Mouse (Mus musculus) MEL (cell line): Measurements from ENCODE around the gene Trim30a. TPM values are rescaled to one million over a fixed set of nuclear protein-coding genes. Genes with fewer than 3 reads are reported as not detected.

Source experiments
- DNase-seq: peaks from one replicate; pipeline ENCODE4 v3.0.0; 2011; ENCODE audit warnings: low read depth, low spot score
- H3K27ac ChIP-seq: 2 replicates; pipeline ENCODE4 v1.5.1; 2012; ENCODE audit warnings: low read depth, mild to moderate bottlenecking, control low read depth, low read length, moderate library complexity; ENCODE audit not compliant: control insufficient read depth
- H3K27me3 ChIP-seq, 2 experiments: fragments of 150-350 bp in 1 of 2; sonication (generic) in 1 of 2; 2 replicates each; pipeline ENCODE4 v1.6.1; 2012; ENCODE audit warnings: low read length in 2 of 2, mild to moderate bottlenecking in 2 of 2, improper control_type of control experiment in 1 of 2, moderate library complexity in 1 of 2; ENCODE audit not compliant: insufficient read depth in 2 of 2, control insufficient read depth in 1 of 2
- H3K36me3 ChIP-seq, 2 experiments: 2 replicates each; pipeline ENCODE4 v1.6.1; 2012 to 2014; ENCODE audit warnings: low read length in 2 of 2, improper control_type of control experiment in 1 of 2, inconsistent platforms in 1 of 2, mild to moderate bottlenecking in 1 of 2; ENCODE audit not compliant: insufficient read depth in 2 of 2, control insufficient read depth in 1 of 2
- H3K4me1 ChIP-seq, 2 experiments: fragments of 150-350 bp in 1 of 2; sonication (generic) in 1 of 2; 2 replicates each; pipeline ENCODE4 v1.6.1; 2012; ENCODE audit warnings: low read length in 2 of 2, improper control_type of control experiment in 1 of 2, mild to moderate bottlenecking in 1 of 2; ENCODE audit not compliant: insufficient read depth in 2 of 2, control insufficient read depth in 1 of 2
- H3K4me3 ChIP-seq, 2 experiments: fragments of 150-350 bp in 1 of 2; sonication (generic) in 1 of 2; 2 replicates each; pipeline ENCODE4 v1.5.1; 2012; ENCODE audit warnings: low read depth in 2 of 2, low read length in 2 of 2, mild to moderate bottlenecking in 2 of 2, moderate library complexity in 2 of 2, control low read depth in 1 of 2, improper control_type of control experiment in 1 of 2; ENCODE audit not compliant: control insufficient read depth in 1 of 2, insufficient read depth in 1 of 2
- H3K79me2 ChIP-seq: 2 replicates; pipeline ENCODE4 v1.6.1; 2012; ENCODE audit warnings: mild to moderate bottlenecking, low read length, moderate library complexity; ENCODE audit not compliant: control insufficient read depth, poor library complexity, insufficient read depth
- H3K9ac ChIP-seq: 2 replicates; pipeline ENCODE4 v1.6.1; 2012; ENCODE audit warnings: low read depth, mild to moderate bottlenecking, control low read depth, low read length, moderate library complexity; ENCODE audit not compliant: control insufficient read depth, poor library complexity, severe bottlenecking
- H3K9me3 ChIP-seq: fragments of 150-350 bp; sonication (generic); replicated peaks from 2 replicates; pipeline ENCODE4 v1.6.1; 2012; ENCODE audit warnings: mild to moderate bottlenecking, low read length, improper control_type of control experiment, moderate library complexity; ENCODE audit not compliant: insufficient read depth
- CHD2 ChIP-seq: IDR thresholded peaks from 2 replicates; pipeline ENCODE4 v1.6.1; 2011; ENCODE audit warnings: low read length, improper control_type of control experiment
- CTCF ChIP-seq, 3 experiments: IDR thresholded peaks in 2 of 3; conservative IDR thresholded peaks in 1 of 3; 2 replicates each; pipeline ENCODE4 v1.5.1; 2011 to 2012; ENCODE audit warnings: low read length in 3 of 3, low read depth in 2 of 3, mild to moderate bottlenecking in 2 of 3, improper control_type of control experiment in 1 of 3, inconsistent platforms in 1 of 3, mixed read lengths in 1 of 3, moderate library complexity in 1 of 3; ENCODE audit not compliant: control insufficient read depth in 1 of 3, insufficient read depth in 1 of 3, poor library complexity in 1 of 3, severe bottlenecking in 1 of 3
- GABPA ChIP-seq: IDR thresholded peaks from 2 replicates; pipeline ENCODE4 v1.6.1; 2012; ENCODE audit warnings: low read depth, mild to moderate bottlenecking, inconsistent platforms, low read length, improper control_type of control experiment, moderate library complexity
- KAT2A ChIP-seq: conservative IDR thresholded peaks from 2 replicates; pipeline ENCODE4 v1.6.1; 2012; ENCODE audit warnings: low read depth, low read length, improper control_type of control experiment, inconsistent platforms
- POLR2A ChIP-seq, 2 experiments: IDR thresholded peaks; 2 replicates each; pipeline ENCODE4 v1.6.1; 2011 to 2012; ENCODE audit warnings: low read length in 2 of 2, mild to moderate bottlenecking in 2 of 2, control low read depth in 1 of 2, improper control_type of control experiment in 1 of 2, low read depth in 1 of 2, moderate library complexity in 1 of 2; ENCODE audit not compliant: control insufficient read depth in 1 of 2, insufficient read depth in 1 of 2, poor library complexity in 1 of 2
- POLR2AphosphoS5 ChIP-seq: IDR thresholded peaks from 2 replicates; pipeline ENCODE4 v1.6.1; 2012; ENCODE audit warnings: low read depth, borderline replicate concordance, mild to moderate bottlenecking, inconsistent platforms, low read length, moderate library complexity, mixed read lengths
- RAD21 ChIP-seq: IDR thresholded peaks from 2 replicates; pipeline ENCODE4 v1.6.1; 2011; ENCODE audit warnings: mild to moderate bottlenecking, low read depth, low read length, improper control_type of control experiment
- SMC3 ChIP-seq: IDR thresholded peaks from 2 replicates; pipeline ENCODE4 v1.6.1; 2011; ENCODE audit warnings: low read depth, low read length, improper control_type of control experiment
- TAL1 ChIP-seq: IDR thresholded peaks from 2 replicates; pipeline ENCODE4 v1.6.1; 2012; ENCODE audit warnings: mild to moderate bottlenecking, inconsistent platforms, low read length, moderate library complexity, mixed read lengths
- ZKSCAN1 ChIP-seq: IDR thresholded peaks from 2 replicates; pipeline ENCODE4 v1.6.1; 2012; ENCODE audit warnings: low read depth, mild to moderate bottlenecking, inconsistent platforms, low read length, improper control_type of control experiment, moderate library complexity
- ZMIZ1 ChIP-seq: IDR thresholded peaks from 2 replicates; pipeline ENCODE4 v1.6.1; 2012; ENCODE audit warnings: low read depth, mild to moderate bottlenecking, inconsistent platforms, low read length, improper control_type of control experiment, moderate library complexity
- ZNF384 ChIP-seq: IDR thresholded peaks from 2 replicates; pipeline ENCODE4 v1.6.1; 2012; ENCODE audit warnings: low read depth, mild to moderate bottlenecking, inconsistent platforms, low read length, improper control_type of control experiment
- polyA plus RNA-seq, 2 experiments: library from polyadenylated mRNA; stranded (reverse) in 1 of 2; unstranded in 1 of 2; fragments of >175 nt in 1 of 2; fragments of >200 nt in 1 of 2; gene quantifications; 2 replicates each; pipeline versions ENCODE4 v1.2.1 to v1.2.4; 2012; ENCODE audit warnings: low replicate concordance in 2 of 2, low read depth in 1 of 2; ENCODE audit not compliant: insufficient read length in 2 of 2, insufficient read depth in 1 of 2, missing spikeins in 1 of 2
- total RNA-seq: library from RNA; depleted of rRNA; stranded (reverse); fragments of 300-350 nt; gene quantifications from 2 replicates; pipeline ENCODE4 v1.2.3, GENCODE M21; 2012; rRNA removed

Trim30a gene
- total and polyA plus RNA-seq, 3 experiments: 0.45 to 1.7 TPM; not detected in 1

DNA sequence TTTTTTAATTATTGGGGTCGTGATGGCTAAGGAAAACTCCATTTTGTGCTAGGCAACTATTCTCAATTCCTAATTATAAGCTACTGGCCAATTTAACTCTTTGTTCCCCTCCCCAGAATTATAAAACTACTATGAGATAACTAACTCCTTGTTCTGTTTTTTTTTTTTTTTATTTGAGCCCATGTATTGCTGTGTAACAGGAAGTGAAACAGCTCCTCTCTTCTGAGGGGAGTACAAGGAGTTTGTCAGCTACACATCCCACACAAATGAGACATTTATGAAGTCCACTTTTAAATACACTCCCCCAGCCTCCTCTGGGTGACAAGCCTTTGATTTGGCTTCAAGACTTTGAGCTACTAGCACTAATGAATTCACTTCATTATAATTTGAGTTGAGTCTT, 66.5 kb downstream of the Trim30a start:
- no peak for TF ChIP-seq POLR2A (IDR thresholded peaks at IDR 0.05; ENCODE audit: control insufficient read depth in 1 of 2, insufficient read depth in 1 of 2, low read depth in 1 of 2, low read length in 2 of 2, poor library complexity in 1 of 2)
- TF ChIP-seq ZNF384: peak; percentile 89
- no peaks in the 10 kb centered on the region for H3K36me3 ChIP-seq
- no peaks in the 10 kb centered on the region for H3K79me2 ChIP-seq
- DNase-seq: peak; percentile 6
- no peaks in the 10 kb centered on the region for H3K9me3 ChIP-seq
- H3K4me1 ChIP-seq: no peaks in the 10 kb centered on the region
- H3K9ac ChIP-seq: no peak overlapping the region
- no peak overlapping the region for H3K27ac ChIP-seq
- H3K4me3 ChIP-seq: no peak overlapping the region
- peaks cover 0 to 2% of the 10 kb centered on the region in 2 experiments; a peak in 1 of 4 replicates for H3K27me3 ChIP-seq

DNA sequence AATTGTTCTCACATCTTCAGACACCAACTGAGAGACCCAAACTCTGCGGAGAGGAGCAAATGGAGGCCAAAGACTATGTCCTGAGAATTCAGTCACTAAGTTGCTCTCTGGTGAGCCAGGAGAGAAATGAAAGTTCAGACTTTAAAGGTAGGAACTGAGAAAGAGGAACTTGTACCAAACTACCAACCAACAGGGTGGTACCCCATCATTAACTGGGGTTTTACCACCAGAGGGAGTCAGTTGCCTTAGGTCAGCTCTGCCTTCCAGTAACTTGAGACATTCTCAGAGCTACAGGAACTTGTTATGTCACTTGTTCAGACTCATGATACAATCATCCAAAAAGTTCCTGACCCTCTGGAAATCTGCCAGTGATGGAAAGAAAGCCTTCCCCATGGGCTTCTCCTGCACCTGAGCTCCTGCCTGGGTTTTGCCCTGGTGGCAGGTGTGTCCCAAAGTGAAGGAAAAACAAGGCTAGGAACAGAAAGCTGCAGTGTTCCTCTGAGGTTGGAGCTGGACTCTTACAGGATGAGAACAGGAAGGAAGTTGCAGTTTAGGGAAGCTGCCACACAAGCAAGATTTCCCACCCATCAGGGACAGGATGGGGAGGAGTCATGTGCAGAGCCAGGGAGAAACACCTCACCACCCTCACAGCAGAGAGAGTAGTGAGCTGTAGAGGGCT, 95.1 kb downstream of the Trim30a start, which contains the start of gene Trim30b:
Trim30b (minus strand) TSS at position 149 of the 679 bp plus-strand sequence.
- Histone ChIP-seq H3K4me1 (peaks cover 0 to 5% of the 10 kb centered on the region in 2 experiments; a peak in 1 of 4 replicates), H3K9me3 (no peaks in the 10 kb centered on the region), H3K79me2 (no peaks in the 10 kb centered on the region), H3K4me3 (peak within 1 kb of the TSS; percentile 21 to 40; a peak in 3 of 4 replicates), H3K27ac (no peak within 1 kb of the TSS), H3K36me3 (no peaks in the 10 kb centered on the region), H3K9ac (0 out of 2 replicates have a peak within 1 kb of the TSS, but pooled peaks have one; percentile 22), H3K27me3 (no peaks in the 10 kb centered on the region; a peak in 2 of 4 replicates)
- peak; percentile 73 for DNase-seq
- TF ChIP-seq SMC3: peak; percentile 51
- TF ChIP-seq ZKSCAN1: no peak
- peak; percentile 47 for TF ChIP-seq RAD21
- peak; percentile 27 to 60 (median 35); a peak in 4 of 6 replicates for TF ChIP-seq CTCF (IDR thresholded peaks at IDR 0.05 in 2 of 3, conservative IDR thresholded peaks at IDR 0.05 in 1 of 3; ENCODE audit: control insufficient read depth in 1 of 3, insufficient read depth in 1 of 3, low read depth in 2 of 3, low read length in 3 of 3, poor library complexity in 1 of 3, severe bottlenecking in 1 of 3)

DNA sequence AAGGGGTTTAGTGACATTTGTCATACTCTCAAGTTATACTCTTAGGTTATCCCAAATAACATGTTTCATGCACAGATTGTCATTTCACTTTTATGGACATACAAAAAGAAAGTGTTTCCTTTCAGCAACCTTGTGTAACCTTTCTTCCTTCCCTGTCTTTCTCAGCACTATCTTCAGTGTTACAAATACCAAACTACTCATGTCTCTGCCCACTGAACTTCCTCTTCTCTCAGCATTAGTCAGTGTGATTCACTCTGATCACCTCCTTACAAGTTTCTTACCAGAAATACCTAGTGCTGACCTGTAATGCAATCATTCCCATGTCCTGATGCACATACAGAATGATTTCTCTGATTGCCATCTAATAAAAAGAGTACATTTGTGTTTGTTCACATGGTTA, 98.7 kb downstream of the Trim30a start:
- Histone ChIP-seq H3K79me2 (no peaks in the 10 kb centered on the region), H3K9ac (no peak overlapping the region), H3K4me1 (peaks cover 0 to 5% of the 10 kb centered on the region in 2 experiments; a peak in 1 of 4 replicates), H3K4me3 (no peak overlapping the region), H3K27ac (no peak overlapping the region), H3K9me3 (no peaks in the 10 kb centered on the region), H3K27me3 (no peaks in the 10 kb centered on the region; a peak in 2 of 4 replicates)
- TF ChIP-seq TAL1: no peak
- no peak for TF ChIP-seq CTCF (IDR thresholded peaks at IDR 0.05 in 2 of 3, conservative IDR thresholded peaks at IDR 0.05 in 1 of 3; ENCODE audit: control insufficient read depth in 1 of 3, insufficient read depth in 1 of 3, low read depth in 2 of 3, low read length in 3 of 3, poor library complexity in 1 of 3, severe bottlenecking in 1 of 3)
- TF ChIP-seq CHD2: no peak
- no peak for TF ChIP-seq GABPA
- TF ChIP-seq POLR2AphosphoS5: no peak
- no peak for TF ChIP-seq POLR2A (IDR thresholded peaks at IDR 0.05; ENCODE audit: control insufficient read depth in 1 of 2, insufficient read depth in 1 of 2, low read depth in 1 of 2, low read length in 2 of 2, poor library complexity in 1 of 2)
- TF ChIP-seq ZMIZ1: no peak
- no peak for TF ChIP-seq RAD21
- TF ChIP-seq KAT2A: no peak
- TF ChIP-seq, all 39 proteins: peak for 0
- no peak for DNase-seq
- no peaks in the 10 kb centered on the region for H3K36me3 ChIP-seq

Other genes starting within 250 kb of the Trim30a start
- not detected in 2 replicates for gene Trim6, start 246.4 kb downstream of the Trim30a start, total RNA-seq
- 1 to 10 TPM in 1 of 2 experiments, not detected in 1; 4.1 TPM for gene Trim6, start 246.4 kb downstream of the Trim30a start, polyA plus RNA-seq
- gene Trim34a, start 220.7 kb downstream of the Trim30a start, total RNA-seq: 0.23 and 0.42 TPM in 2 replicates
- under 1 TPM in 1 of 2 experiments, not detected in 1; 0.58 TPM for gene Trim34a, start 220.7 kb downstream of the Trim30a start, polyA plus RNA-seq
- not detected in 2 replicates for gene Trim5, start 177.1 kb downstream of the Trim30a start, total RNA-seq
- gene Trim5, start 177.1 kb downstream of the Trim30a start, polyA plus RNA-seq: under 1 TPM in 1 of 2 experiments, not detected in 1; 0.11 TPM
- gene Trim12a, start 149.7 kb downstream of the Trim30a start, total RNA-seq: not detected in 2 replicates
- gene Trim12a, start 149.7 kb downstream of the Trim30a start, polyA plus RNA-seq: under 1 TPM in 1 of 2 experiments, not detected in 1; 0.14 TPM
- gene Trim34b, start 135.7 kb downstream of the Trim30a start, total RNA-seq: 0.42 and 0.69 TPM in 2 replicates
- gene Trim34b, start 135.7 kb downstream of the Trim30a start, polyA plus RNA-seq: under 1 TPM in 1 of 2 experiments, not detected in 1; 0.74 TPM
- gene Trim12c, start 111.8 kb downstream of the Trim30a start, total RNA-seq: 4.8 and 5.0 TPM in 2 replicates
- 1 to 10 TPM in 1 of 2 experiments, not detected in 1; 6.9 TPM for gene Trim12c, start 111.8 kb downstream of the Trim30a start, polyA plus RNA-seq
- gene Trim30b, start 95.3 kb downstream of the Trim30a start, total RNA-seq: not detected in 2 replicates
- gene Trim30b, start 95.3 kb downstream of the Trim30a start, polyA plus RNA-seq: under 1 TPM in 1 of 2 experiments, not detected in 1; 0.04 TPM
- 0.12 and 0.13 TPM in 2 replicates for gene Trim30c, start 64.4 kb downstream of the Trim30a start, total RNA-seq
- gene Trim30c, start 64.4 kb downstream of the Trim30a start, polyA plus RNA-seq: not detected
- not detected in 2 replicates for gene Trim30d, start 42.7 kb upstream of the Trim30a start, total RNA-seq
- gene Trim30d, start 42.7 kb upstream of the Trim30a start, polyA plus RNA-seq: not detected
- not detected in 2 replicates for gene Olfr651, start 84.9 kb upstream of the Trim30a start, total RNA-seq
- gene Olfr651, start 84.9 kb upstream of the Trim30a start, polyA plus RNA-seq: not detected
- not detected in 2 replicates for gene Olfr652, start 95.7 kb upstream of the Trim30a start, total RNA-seq
- gene Olfr652, start 95.7 kb upstream of the Trim30a start, polyA plus RNA-seq: not detected
- not detected in 2 replicates for gene Olfr653, start 112.1 kb upstream of the Trim30a start, total RNA-seq
- gene Olfr653, start 112.1 kb upstream of the Trim30a start, polyA plus RNA-seq: not detected
- not detected in 2 replicates for gene Olfr654, start 121.8 kb upstream of the Trim30a start, total RNA-seq
- not detected for gene Olfr654, start 121.8 kb upstream of the Trim30a start, polyA plus RNA-seq
- gene Olfr655, start 136.6 kb upstream of the Trim30a start, total RNA-seq: not detected in 2 replicates
- 1 to 10 TPM in 1 of 2 experiments, not detected in 1; 1.3 TPM for gene Olfr655, start 136.6 kb upstream of the Trim30a start, polyA plus RNA-seq
- gene Olfr656, start 148.8 kb upstream of the Trim30a start, total RNA-seq: not detected in 2 replicates
- gene Olfr656, start 148.8 kb upstream of the Trim30a start, polyA plus RNA-seq: not detected
- gene Olfr657, start 159.6 kb upstream of the Trim30a start, total RNA-seq: not detected in 2 replicates
- not detected for gene Olfr657, start 159.6 kb upstream of the Trim30a start, polyA plus RNA-seq
- not detected in 2 replicates for gene Olfr658, start 182.1 kb upstream of the Trim30a start, total RNA-seq
- not detected for gene Olfr658, start 182.1 kb upstream of the Trim30a start, polyA plus RNA-seq
- gene Olfr659, start 201.6 kb upstream of the Trim30a start, total RNA-seq: not detected in 2 replicates
- gene Olfr659, start 201.6 kb upstream of the Trim30a start, polyA plus RNA-seq: not detected
- not detected in 2 replicates for gene Olfr661, start 221.3 kb upstream of the Trim30a start, total RNA-seq
- not detected for gene Olfr661, start 221.3 kb upstream of the Trim30a start, polyA plus RNA-seq